Mouse (Mus musculus): ENCODE measurements around the gene Plxdc2. TPM values are rescaled to one million over a fixed set of nuclear protein-coding genes. Genes with fewer than 3 reads are reported as not detected.

The Plxdc2 gene
- polyA plus RNA-seq, 1 experiment from 2014 or later, result 24.4 TPM

GRCm38 (mm10) chr2:16365830-16366401 is 9.8 kb downstream of the Plxdc2 start:
- no peaks in the 10 kb centered on the region for H3K4me1 ChIP-seq
- no peak for ATAC-seq (replicated peaks)
- WGBS, result 59% methylated on average over 4 of the region's 4 CpGs
- no peak overlapping the region for H3K4me2 ChIP-seq
- no peaks in the 10 kb centered on the region for H3K27me3 ChIP-seq (replicated peaks)
- no peaks in the 10 kb centered on the region for H3K36me3 ChIP-seq (replicated peaks)
- no peak overlapping the region for H3K27ac ChIP-seq
- no peak overlapping the region for H3K4me3 ChIP-seq
- no peak overlapping the region for H3K9ac ChIP-seq
- H3K9me3 ChIP-seq, result no peaks in the 10 kb centered on the region

- H3K9ac ChIP-seq, result no peak overlapping the region
- no peaks in the 10 kb centered on the region for H3K9me3 ChIP-seq
- no peak for ATAC-seq (replicated peaks)
- no peaks in the 10 kb centered on the region for H3K36me3 ChIP-seq (replicated peaks)
- H3K4me2 ChIP-seq, result no peak overlapping the region
- H3K27ac ChIP-seq, result no peak overlapping the region
- WGBS, result 94% methylated on average over 1 of the region's 1 CpGs
- no peaks in the 10 kb centered on the region for H3K4me1 ChIP-seq
- H3K27me3 ChIP-seq (replicated peaks), result no peaks in the 10 kb centered on the region
- no peak overlapping the region for H3K4me3 ChIP-seq
Measured at GRCm38 (mm10) chr2:16370419-16370818, 14.3 kb downstream of the Plxdc2 start.

DNA sequence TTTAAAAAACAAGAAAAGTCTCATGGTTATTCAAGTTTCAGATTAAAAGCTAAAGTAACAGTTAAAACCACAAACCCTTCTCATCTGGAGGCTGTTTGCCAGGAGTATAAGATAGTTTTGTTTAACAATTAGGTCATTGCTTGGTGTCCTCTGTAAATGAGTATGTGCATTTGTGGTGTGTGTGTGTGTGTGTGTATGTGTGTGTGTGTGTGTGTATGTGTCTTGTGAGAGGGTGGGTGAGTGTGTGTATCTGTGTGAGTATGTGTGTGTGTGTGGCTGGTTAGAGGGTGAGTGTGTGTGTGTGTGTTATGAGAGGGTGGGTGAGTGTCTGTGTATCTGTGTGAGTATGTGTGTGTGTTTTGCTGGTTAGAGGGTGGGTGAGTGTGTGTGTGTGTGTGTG is 18.2 kb downstream of the Plxdc2 start:
- H3K9ac ChIP-seq, result no peak overlapping the region
- no peak overlapping the region for H3K27ac ChIP-seq
- H3K4me3 ChIP-seq, result no peak overlapping the region
- H3K9me3 ChIP-seq, result no peaks in the 10 kb centered on the region
- no peaks in the 10 kb centered on the region for H3K27me3 ChIP-seq (replicated peaks)
- H3K36me3 ChIP-seq (replicated peaks), result no peaks in the 10 kb centered on the region
- no peak overlapping the region for H3K4me2 ChIP-seq
- no peak for ATAC-seq (replicated peaks)
- H3K4me1 ChIP-seq, result no peaks in the 10 kb centered on the region

DNA sequence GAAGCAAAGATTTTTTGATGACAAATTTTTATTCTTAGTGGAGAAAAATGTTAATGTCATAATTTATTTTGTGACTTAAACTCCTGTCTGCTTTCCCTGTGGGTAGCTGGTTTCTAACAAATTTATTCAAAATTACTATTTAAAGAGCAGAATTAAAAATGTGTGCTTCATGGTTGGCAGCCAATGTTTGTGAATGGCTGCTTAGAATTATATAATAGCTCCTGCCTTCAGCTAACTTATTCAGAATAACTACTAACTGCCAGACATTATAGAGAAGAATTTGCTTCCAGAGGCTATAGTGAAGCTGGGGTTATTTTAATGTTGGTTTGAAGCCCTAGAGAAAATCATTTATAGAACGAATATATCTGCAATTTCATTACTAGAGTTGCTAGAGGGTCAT is 30.1 kb downstream of the Plxdc2 start:
- 77% methylated on average over 1 of the region's 1 CpGs for WGBS
- Histone ChIP-seq H3K4me1 (no peaks in the 10 kb centered on the region), H3K36me3 (replicated peaks) (no peaks in the 10 kb centered on the region), H3K27me3 (replicated peaks) (no peaks in the 10 kb centered on the region), H3K27ac (no peak overlapping the region), H3K4me2 (no peak overlapping the region), H3K9me3 (no peaks in the 10 kb centered on the region), H3K4me3 (no peak overlapping the region), H3K9ac (no peak overlapping the region)
- ATAC-seq (replicated peaks), result no peak

GRCm38 (mm10) chr2:16386692-16387091 is 30.6 kb downstream of the Plxdc2 start:
- no peak for ATAC-seq (replicated peaks)
- Histone ChIP-seq H3K9me3 (no peaks in the 10 kb centered on the region), H3K27ac (no peak overlapping the region), H3K4me2 (no peak overlapping the region), H3K4me3 (no peak overlapping the region), H3K27me3 (replicated peaks) (no peaks in the 10 kb centered on the region), H3K36me3 (replicated peaks) (no peaks in the 10 kb centered on the region), H3K4me1 (no peaks in the 10 kb centered on the region), H3K9ac (no peak overlapping the region)

- Histone ChIP-seq H3K4me1 (no peaks in the 10 kb centered on the region), H3K9ac (no peak overlapping the region), H3K36me3 (replicated peaks) (no peaks in the 10 kb centered on the region), H3K9me3 (no peaks in the 10 kb centered on the region), H3K4me3 (no peak overlapping the region), H3K4me2 (no peak overlapping the region), H3K27me3 (replicated peaks) (no peaks in the 10 kb centered on the region), H3K27ac (no peak overlapping the region)
- ATAC-seq (replicated peaks), result no peak
Measured at GRCm38 (mm10) chr2:16387787-16388186, 31.7 kb downstream of the Plxdc2 start.

DNA sequence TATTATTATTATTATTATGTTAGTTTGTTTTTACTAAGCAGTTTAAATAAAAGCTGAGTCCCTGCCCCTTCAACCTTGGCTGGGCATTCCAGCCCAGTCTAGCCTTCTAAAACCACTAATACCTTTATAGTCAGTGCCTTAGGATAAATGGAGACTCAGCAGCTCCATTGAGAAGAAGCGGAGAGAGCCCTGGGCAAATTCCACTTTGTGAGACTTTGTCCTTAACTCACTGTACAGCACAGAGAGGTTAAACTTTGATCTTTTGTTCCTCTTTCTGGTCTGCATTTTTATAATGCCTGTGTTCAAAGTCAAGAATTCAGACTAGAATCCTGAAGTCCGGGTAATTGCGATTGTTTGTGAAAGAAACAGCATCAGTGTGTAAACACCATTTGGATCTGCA is 41.4 kb downstream of the Plxdc2 start:
- WGBS, result 78% methylated on average over 3 of the region's 3 CpGs
- Histone ChIP-seq H3K9me3 (no peaks in the 10 kb centered on the region), H3K4me2 (no peak overlapping the region), H3K36me3 (replicated peaks) (no peaks in the 10 kb centered on the region), H3K27me3 (replicated peaks) (no peaks in the 10 kb centered on the region), H3K4me3 (no peak overlapping the region), H3K9ac (no peak overlapping the region), H3K4me1 (no peaks in the 10 kb centered on the region), H3K27ac (no peak overlapping the region)
- no peak for ATAC-seq (replicated peaks)

- no peak for ATAC-seq (replicated peaks)
- no peaks in the 10 kb centered on the region for H3K9me3 ChIP-seq
- WGBS, result 97% methylated on average over 1 of the region's 1 CpGs
- H3K36me3 ChIP-seq (replicated peaks), result no peaks in the 10 kb centered on the region
- no peak overlapping the region for H3K9ac ChIP-seq
- no peak overlapping the region for H3K27ac ChIP-seq
- H3K4me1 ChIP-seq, result no peaks in the 10 kb centered on the region
- H3K4me2 ChIP-seq, result no peak overlapping the region
- H3K4me3 ChIP-seq, result no peak overlapping the region
- no peaks in the 10 kb centered on the region for H3K27me3 ChIP-seq (replicated peaks)
Measured at GRCm38 (mm10) chr2:16398006-16398405, 41.9 kb downstream of the Plxdc2 start.

GRCm38 (mm10) chr2:16398896-16399295 is 42.8 kb downstream of the Plxdc2 start:
- no peaks in the 10 kb centered on the region for H3K4me1 ChIP-seq
- no peak overlapping the region for H3K27ac ChIP-seq
- 78% methylated on average over 10 of the region's 10 CpGs for WGBS
- H3K4me2 ChIP-seq, result no peak overlapping the region
- H3K27me3 ChIP-seq (replicated peaks), result no peaks in the 10 kb centered on the region
- H3K4me3 ChIP-seq, result no peak overlapping the region
- no peaks in the 10 kb centered on the region for H3K9me3 ChIP-seq
- no peak overlapping the region for H3K9ac ChIP-seq
- no peak for ATAC-seq (replicated peaks)
- no peaks in the 10 kb centered on the region for H3K36me3 ChIP-seq (replicated peaks)

DNA sequence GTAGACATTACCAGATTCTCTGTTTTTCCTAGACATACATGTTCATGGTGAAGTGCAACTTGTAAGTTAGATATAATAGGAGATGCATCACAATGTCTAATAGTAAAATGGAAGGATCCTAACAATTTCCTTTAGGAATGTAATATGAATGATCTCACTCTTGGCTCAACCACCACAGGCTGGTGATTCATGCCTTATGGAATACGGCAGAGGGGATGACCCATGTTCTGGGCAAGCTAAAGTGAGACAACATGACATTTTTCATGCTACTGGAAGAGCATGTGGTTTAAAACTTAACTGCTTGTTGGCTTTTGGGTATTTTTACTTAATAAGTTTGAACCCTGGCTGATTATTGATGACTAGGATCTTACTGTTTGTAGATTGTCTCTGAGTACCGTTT is 50.4 kb downstream of the Plxdc2 start:
- ATAC-seq (replicated peaks), result no peak

DNA sequence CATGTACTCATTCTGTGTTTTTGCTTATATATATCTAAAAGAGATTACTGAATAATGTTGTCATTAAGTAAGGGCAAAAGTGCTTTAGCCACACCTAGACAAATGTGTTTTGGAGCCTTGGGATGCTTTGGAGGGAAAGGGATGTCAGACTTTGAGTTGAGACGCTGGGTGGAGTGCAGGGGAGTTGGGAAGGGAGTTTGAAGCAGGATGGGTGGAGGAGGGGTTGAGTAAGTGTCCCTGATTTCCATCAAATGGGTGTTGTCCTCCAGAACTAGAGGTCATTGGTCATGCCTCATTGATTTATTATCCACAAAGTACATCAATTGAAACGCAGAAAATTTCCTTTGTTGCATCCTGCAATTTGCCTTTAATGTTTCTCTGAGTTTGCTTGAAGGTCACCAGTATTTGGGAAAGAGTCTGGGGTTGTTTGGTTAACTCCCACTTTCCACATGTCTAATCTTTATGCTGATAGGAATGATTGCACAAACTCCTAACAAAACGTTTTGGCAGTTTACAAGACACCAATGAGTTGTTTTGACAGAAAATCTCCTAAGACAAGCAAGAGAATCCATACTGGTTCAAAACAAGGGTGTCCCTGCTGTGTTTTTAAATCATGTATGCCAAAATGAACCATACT is 58.4 kb downstream of the Plxdc2 start:
- Histone ChIP-seq H3K27ac (no peak overlapping the region), H3K27me3 (replicated peaks) (no peaks in the 10 kb centered on the region), H3K4me1 (no peaks in the 10 kb centered on the region), H3K4me2 (no peak overlapping the region), H3K36me3 (replicated peaks) (no peaks in the 10 kb centered on the region), H3K9me3 (no peaks in the 10 kb centered on the region), H3K4me3 (no peak overlapping the region), H3K9ac (no peak overlapping the region)
- no peak for ATAC-seq (replicated peaks)
- WGBS, result 71% methylated on average over 3 of the region's 3 CpGs

More for the DNA sequence above, 50.4 kb downstream of the Plxdc2 start:
- Histone ChIP-seq H3K4me3 (no peak overlapping the region), H3K4me2 (no peak overlapping the region), H3K36me3 (replicated peaks) (no peaks in the 10 kb centered on the region), H3K9ac (no peak overlapping the region), H3K9me3 (no peaks in the 10 kb centered on the region), H3K4me1 (no peaks in the 10 kb centered on the region), H3K27me3 (replicated peaks) (no peaks in the 10 kb centered on the region), H3K27ac (no peak overlapping the region)
- 93% methylated on average over 2 of the region's 2 CpGs for WGBS

DNA sequence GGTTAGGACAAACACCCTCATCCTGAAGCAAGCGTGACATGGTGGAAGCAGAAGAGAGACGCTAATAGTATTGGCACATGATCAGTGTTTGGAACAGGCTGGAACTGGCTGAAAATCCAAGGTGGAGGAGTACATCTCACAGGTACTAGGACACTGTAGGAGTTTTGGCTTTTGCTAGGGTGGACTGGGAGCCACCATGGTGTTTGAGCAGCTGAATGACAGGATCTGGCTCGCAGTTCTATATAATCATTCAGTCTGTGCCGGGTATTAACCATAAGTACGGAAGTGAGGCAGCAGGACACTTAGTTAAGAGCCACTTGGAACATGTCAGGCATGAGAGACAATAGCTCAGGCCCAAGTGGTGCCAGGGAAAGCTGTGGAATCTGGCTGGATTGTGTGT is 82.9 kb downstream of the Plxdc2 start:
- Histone ChIP-seq H3K4me1 (no peaks in the 10 kb centered on the region), H3K27me3 (replicated peaks) (no peaks in the 10 kb centered on the region), H3K4me3 (no peak overlapping the region), H3K9me3 (no peaks in the 10 kb centered on the region), H3K9ac (no peak overlapping the region), H3K36me3 (replicated peaks) (no peaks in the 10 kb centered on the region), H3K27ac (no peak overlapping the region), H3K4me2 (no peak overlapping the region)
- ATAC-seq (replicated peaks), result no peak
- 83% methylated on average over 5 of the region's 5 CpGs for WGBS

DNA sequence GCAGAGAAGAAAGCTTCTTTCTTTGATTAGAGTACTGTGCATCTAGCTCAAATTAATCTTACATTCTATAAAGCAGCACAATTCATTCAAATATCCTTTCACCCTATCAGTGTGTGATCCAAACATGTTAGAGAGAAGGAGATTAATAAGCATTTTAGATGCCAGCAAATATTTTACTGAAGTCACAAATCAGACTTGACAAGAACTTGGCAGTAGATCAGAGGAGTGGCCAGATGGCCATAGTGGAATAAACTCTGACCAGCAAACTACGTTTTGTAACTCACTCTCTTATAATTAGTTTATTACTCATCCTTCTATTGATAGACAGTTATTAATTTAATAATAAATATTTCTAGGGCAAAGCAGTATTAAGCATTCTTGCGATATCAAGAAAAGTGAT is 86.5 kb downstream of the Plxdc2 start:
- Histone ChIP-seq H3K9ac (no peak overlapping the region), H3K9me3 (no peaks in the 10 kb centered on the region), H3K27ac (no peak overlapping the region), H3K27me3 (replicated peaks) (no peaks in the 10 kb centered on the region), H3K4me1 (no peaks in the 10 kb centered on the region), H3K36me3 (replicated peaks) (no peaks in the 10 kb centered on the region), H3K4me2 (no peak overlapping the region), H3K4me3 (no peak overlapping the region)
- ATAC-seq (replicated peaks), result no peak
- WGBS, result 76% methylated on average over 2 of the region's 2 CpGs
